Mouse (Mus musculus): ENCODE measurements around the gene Gm20388.

Gm20388 gene

GRCm38 (mm10) chr8:123117744-123118143, 3207.1 kb downstream of the Gm20388 start:
- DNase-seq (ENCODE audit: low spot score in 2 of 2) = no peak

- DNase-seq (ENCODE audit: low spot score in 2 of 2) = no peak
Measured at GRCm38 (mm10) chr8:123122059-123122458, 3211.4 kb downstream of the Gm20388 start.

GRCm38 (mm10) chr8:123122670-123123069, 3212.0 kb downstream of the Gm20388 start:
- DNase-seq (ENCODE audit: low spot score in 2 of 2) = no peak

DNA sequence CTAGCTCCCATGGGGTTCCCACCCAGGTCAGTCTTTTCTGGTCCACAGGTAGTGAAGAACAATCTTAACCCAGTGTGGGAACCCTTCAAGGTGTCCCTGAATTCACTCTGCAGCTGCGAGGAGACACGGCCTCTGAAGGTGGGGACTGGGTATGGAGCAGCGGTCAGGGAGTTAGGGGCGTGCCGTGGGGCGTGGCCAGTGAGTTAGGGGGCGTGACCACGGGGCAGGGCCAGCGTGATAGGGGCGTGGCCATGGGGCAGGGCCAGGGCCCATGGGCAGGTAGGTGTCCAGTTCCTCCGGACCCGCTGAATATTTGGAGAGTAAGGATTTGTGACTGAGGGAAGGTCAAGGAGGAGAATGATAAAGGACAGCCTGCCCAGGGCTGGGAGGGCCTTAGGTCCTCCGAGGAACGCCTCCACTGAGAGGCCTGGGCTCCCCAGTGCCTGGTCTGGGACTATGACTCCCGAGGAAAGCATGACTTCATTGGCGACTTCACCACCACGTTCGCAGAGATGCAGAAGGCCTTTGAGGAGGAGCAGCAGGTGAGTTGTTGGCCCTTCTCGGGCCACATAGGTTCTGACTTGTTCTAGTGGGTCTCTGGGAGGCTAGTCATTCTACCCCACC, 3215.7 kb downstream of the Gm20388 start:
- no peak for DNase-seq (ENCODE audit: low spot score in 2 of 2)

DNA sequence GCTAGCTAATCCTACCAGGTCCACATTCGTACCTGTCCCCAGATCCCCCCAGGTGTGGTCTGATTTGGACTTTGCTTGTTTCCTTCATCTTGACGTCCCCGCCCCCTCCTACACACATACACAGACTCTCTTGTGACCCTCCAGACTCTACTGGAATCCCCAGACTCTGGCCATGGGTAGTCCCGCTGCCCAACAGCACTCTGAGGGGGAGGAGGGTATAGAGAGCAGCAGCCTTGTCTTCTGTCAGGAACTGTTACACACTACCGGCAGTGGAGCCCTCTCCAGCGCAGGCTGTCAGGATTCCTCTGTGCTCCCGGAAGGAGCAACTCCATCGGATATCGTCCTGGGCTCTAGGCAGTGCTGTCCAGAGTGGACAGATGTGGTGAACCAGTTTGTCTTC, 3220.4 kb downstream of the Gm20388 start:
- no peak for DNase-seq (ENCODE audit: low spot score in 2 of 2)

GRCm38 (mm10) chr8:123132953-123133352, 3222.3 kb downstream of the Gm20388 start:
- no peak for DNase-seq (ENCODE audit: low spot score in 2 of 2)

- DNase-seq (ENCODE audit: low spot score in 2 of 2) = no peak
Measured at GRCm38 (mm10) chr8:123134149-123134713, 3223.6 kb downstream of the Gm20388 start.

GRCm38 (mm10) chr8:123135406-123135805, 3224.8 kb downstream of the Gm20388 start:
- no peak for DNase-seq (ENCODE audit: low spot score in 2 of 2)

- DNase-seq (ENCODE audit: low spot score in 2 of 2) = no peak
Measured at GRCm38 (mm10) chr8:123135806-123136205, 3225.2 kb downstream of the Gm20388 start.

GRCm38 (mm10) chr8:123136287-123136686, 3225.6 kb downstream of the Gm20388 start:
- no peak for DNase-seq (ENCODE audit: low spot score in 2 of 2)

- DNase-seq (ENCODE audit: low spot score in 2 of 2) = peak in 1 of 2 experiments; percentile 39
Measured at GRCm38 (mm10) chr8:123137645-123138077, 3227.0 kb downstream of the Gm20388 start.

DNA sequence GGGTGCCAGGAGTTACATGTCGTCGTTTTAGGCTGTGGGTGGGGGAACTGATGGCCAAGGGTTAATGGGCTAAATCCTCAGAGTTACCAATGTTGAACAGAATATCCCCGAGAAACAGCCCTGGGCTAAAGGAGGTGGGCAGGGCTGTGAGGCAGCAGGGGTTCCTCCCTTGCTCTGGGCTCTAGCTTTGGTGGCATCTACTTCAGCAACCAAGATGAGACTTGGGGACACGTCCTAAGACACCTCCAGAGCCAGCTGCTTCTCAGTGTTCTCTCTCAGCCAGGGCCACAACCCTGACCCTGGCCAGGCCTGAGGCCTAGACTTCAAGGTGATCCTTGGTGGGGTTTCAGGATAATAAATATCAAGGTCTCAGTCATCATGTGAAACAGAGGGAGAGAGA, 3228.1 kb downstream of the Gm20388 start:
- DNase-seq (ENCODE audit: low spot score in 2 of 2) = no peak

DNA sequence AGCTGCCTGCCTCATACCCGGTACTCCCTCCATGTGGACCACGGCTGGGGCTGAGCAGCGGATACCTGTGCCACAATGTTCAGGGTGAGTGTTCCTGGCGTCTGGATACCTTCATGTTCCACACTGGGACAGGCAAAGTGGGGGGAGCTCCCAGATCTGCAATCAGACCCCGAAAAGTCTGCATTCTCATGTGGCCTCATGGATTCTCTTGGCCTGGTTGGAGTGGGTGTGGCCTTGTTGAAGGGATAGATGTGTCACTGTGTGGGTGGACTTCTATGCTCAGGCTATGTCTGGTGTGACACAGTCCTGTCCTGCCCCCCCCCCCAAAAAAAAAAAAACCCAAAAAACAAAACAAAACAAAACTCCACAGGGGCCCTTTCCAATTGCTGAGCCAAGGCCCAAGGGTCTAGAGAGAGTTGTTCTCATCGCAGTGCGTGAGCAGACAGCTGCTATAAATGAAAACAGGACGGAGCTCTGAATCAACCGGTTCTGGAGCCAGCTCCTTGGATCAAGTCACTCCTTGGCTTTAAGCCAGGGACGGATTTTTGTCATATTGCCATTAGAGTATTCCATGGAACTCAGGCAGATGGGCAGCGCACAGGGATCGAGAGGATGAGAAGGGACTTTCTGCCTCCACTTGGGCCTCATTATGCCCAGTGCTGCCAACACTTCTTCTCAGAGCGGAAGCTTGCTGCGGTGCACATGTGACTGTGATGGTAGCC, 3231.3 kb downstream of the Gm20388 start:
- no peak for DNase-seq (ENCODE audit: low spot score in 2 of 2)

DNA sequence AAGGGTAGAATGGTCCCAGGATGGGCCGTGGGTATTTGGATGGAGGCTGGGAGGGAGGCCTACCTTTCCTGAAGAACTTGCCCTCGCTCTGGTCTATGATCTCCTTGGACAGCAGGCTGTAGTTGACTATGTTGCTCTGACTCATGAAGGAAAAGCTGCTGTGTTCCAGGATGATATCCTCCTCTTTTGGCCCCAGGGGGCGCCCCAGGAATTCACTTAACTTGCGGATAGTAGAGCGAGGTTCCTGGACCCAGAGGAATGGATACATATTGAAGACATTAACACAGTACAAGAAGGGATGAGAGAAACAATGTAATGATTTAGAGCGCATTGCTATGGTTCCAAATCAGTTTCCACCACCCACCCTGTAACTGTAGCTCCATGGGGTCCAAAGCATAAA, 3234.6 kb downstream of the Gm20388 start:
- no peak for DNase-seq (ENCODE audit: low spot score in 2 of 2)

GRCm38 (mm10) chr8:123146390-123146789, 3235.7 kb downstream of the Gm20388 start:
- no peak for DNase-seq (ENCODE audit: low spot score in 2 of 2)

DNA sequence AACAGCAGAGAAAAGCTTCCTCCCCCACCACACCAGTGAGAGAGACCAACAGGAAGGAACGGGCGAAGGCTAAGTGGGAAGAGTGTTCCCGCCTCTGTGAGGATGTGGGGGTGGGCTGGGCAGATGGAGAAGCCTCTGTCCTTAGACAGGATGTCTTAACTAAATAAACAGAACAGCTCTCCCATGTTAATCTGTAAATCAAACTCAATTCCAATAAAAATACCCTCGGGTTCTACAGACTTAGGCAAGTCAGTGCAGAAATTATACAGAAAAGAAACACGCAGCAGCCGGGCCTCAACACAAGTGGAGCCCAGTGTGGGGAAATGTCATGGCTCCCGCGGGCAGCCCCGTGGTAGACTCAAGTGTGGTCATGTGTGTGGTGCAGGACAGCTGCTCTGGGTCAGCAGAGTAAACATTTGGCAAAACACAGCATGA, 3240.1 kb downstream of the Gm20388 start:
- no peak for DNase-seq (ENCODE audit: low spot score in 2 of 2)

- no peak for DNase-seq (ENCODE audit: low spot score in 2 of 2)
Measured at GRCm38 (mm10) chr8:123155177-123155576, 3244.5 kb downstream of the Gm20388 start.

DNA sequence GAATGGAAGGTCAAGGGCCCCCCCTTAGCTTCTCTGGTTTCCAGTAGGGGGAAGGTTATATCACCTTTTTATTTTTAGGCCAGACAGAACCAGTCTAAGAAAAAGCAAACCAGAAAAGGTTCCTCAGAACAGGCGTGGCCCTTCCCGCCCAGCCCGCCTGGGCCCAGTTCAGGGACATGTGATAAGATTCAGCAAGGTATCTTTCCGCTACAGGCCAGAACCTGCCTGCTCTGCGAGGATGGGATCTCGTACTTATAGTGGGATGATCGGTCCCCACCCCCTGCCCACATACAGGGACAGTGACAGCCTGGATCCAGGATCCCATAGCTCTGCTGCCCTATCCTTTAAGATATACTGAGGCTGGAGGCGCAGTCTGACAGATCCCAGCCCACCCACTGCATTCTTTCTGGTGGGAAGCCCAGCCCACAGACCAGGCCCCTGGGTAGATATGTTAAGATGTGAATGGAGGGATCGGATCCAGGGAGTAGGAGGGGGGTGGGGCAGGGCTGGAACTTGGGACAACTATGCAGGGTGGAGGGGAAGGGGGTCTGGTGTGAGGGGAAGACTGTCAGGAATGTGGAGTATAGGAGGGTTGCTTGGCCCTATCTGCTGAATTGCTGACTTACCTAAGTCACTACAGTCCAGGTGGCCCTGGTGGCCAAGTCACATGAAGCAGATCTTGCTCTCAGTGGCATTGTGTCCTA, 3245.6 kb downstream of the Gm20388 start:
- no peak for DNase-seq (ENCODE audit: low spot score in 2 of 2)

DNA sequence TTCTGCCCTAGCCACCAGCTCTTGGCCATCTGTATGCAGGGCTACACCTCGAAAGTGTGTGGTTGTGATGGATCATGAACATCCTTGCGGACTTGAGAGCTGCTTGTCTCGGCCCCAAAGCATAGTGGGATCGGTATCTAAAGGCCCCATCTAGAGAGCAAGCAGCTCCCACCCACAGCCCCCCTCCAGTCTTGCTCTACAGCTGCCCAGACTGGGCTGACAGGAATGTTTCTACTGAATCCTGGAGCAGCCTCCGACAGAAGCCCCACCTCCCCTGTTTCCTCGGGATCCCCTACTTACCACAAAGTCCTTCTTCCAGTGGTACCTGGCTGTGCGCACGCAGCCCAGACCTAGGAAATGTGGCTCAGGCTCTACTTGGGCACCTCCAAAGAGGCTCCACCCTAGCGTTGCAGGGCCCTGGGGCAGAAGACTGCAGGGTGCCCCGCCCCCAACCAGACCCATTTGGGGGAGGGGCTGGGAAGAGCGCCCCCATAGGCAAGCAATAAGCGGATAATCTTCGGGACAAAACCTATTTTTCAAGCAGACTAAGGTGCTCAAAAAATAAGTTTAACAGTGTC, 3247.3 kb downstream of the Gm20388 start, which contains the start of gene Sult5a1:
Sult5a1 (minus strand) TSS at position 428 of the 578 bp plus-strand sequence.
- DNase-seq (ENCODE audit: low spot score in 2 of 2) = no peak

- no peak for DNase-seq (ENCODE audit: low spot score in 2 of 2)
Measured at GRCm38 (mm10) chr8:123181391-123181790, 3270.8 kb downstream of the Gm20388 start.

- no peak for DNase-seq (ENCODE audit: low spot score in 2 of 2)
Measured at GRCm38 (mm10) chr8:123185566-123186409, 3275.1 kb downstream of the Gm20388 start, which contains the start of gene Dpep1. Gene Dpep1 (plus strand): TSS chr8:123186242.

Measured in frontal cortex, postnatal 25 days (tissue).